Mouse (Mus musculus) cerebellum, adult 11 months (tissue): ENCODE data around the gene Tmem62.
"Not testable (repeated sequence)": the region's sequence is repeated elsewhere in the genome, so short reads cannot be mapped to it uniquely, and the experiment has no call there.

Source experiments
- DNase-seq: peaks from one replicate; pipeline ENCODE4 v3.0.0; 2022

Tmem62 gene

GRCm38 (mm10) chr2:120998863-120999262 lies 22.0 kb downstream of the Tmem62 start:
- DNase-seq, result no peak

- no peak for DNase-seq
These were observed 26.8 kb downstream of the Tmem62 start for GRCm38 (mm10) chr2:121003586-121003985.

DNA sequence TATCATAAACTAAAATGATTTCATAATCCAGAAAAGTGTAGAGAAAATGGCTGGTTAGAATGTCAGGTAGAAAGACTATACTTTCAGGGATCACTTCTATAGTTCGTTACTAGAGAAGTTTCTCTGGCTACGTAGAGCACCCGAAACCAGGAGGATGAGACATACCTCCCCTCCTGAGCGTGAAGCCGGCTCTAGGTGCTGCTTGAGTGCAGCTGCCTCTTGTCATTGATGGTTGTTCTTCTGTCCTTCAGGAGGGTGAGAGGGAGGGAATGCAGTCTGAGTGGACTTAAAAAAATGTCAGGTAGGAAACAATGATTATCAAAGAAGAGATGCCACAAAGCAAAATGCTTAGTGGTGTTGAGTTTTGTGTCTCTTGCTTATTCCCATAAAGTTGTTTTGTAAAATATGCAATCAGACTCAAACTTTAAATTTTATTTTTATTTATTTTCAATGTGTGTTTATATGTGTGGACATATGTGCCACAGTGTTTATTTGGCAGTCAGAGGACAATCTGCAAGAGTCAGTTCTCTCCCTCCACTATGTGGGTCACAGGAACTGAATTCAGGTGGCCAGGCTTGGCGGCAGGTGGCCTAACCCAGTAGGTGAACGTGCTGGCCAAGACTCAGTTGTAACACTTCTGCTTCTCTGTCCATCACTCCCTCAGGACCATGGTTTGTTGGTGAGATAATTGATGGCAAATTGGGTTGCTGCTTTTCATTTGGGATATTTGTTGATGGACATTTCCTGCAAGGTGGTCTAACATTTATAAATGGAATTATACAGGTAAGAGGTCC lies 27.4 kb downstream of the Tmem62 start:
- DNase-seq, result peak; percentile 81

DNA sequence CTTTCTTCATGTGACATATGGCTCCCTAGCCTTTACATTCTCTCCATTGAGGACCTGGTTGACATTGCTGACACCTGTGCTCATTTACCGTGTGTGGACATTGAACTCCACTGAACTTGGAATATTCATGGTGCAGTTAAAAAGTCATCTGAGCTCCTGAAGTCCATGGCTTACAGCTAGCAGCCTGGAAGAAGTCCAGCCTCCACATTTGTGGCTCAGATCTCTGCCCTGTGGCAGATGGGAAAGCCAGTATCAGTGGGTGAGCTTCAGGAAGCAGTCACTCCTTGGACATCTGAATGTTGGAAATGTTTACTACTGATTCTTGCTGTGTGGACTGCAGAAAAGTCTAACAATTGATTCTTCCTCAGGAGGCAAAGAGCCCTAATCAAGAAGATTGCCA lies 30.2 kb downstream of the Tmem62 start:
- DNase-seq, result peak; percentile 83

GRCm38 (mm10) chr2:121007925-121008663 lies 31.3 kb downstream of the Tmem62 start, which contains the start of gene Ccndbp1:
Ccndbp1 (plus strand) TSS chr2:121008403.
- peak; percentile 79 for DNase-seq

DNA sequence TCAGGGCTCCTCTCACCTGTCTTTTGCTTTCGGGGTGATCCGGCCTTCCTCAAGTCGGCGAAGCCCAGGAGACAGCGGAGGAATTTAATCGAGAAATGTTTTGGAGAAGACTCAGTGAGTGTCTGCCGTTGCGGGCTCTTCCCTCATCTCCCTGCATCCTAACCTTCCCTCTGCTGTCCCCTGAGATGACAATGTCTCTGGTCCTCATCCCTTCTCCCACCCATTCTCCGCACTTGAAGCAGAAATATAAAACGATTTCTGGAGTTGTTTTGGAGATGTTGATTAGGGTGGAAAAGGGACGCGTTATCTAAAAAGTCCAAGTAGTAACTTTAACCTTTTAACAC lies 31.8 kb downstream of the Tmem62 start:
- no peak for DNase-seq

DNA sequence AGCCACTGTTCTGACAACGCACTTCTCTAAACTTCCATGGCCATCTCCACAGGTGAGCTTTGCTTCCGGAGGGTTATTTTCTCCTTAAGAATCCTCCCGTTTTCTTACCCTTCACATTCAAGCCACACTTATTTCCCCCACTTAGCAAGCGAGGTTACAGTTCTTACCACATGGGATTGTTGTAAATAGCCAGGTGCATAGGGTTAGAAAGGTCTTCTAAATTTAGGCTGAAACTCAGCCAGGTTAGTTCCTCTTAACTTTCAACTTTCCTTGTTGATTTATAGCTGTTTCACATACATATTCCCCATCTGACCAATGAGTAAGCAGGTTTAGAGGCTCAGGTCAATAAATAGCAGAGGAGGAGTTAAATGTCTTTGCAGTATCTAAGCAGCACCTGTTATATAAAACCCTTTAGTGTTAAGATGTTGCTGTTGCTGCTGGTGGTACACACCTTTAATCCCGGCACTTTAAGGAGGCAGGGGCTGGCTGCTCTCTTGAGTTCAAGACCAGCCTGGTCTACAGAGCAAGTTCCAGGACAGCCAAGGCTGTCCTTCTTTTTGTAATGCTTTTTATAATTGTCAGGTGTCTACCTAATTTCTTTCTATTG lies 32.4 kb downstream of the Tmem62 start:
- DNase-seq, result no peak

DNA sequence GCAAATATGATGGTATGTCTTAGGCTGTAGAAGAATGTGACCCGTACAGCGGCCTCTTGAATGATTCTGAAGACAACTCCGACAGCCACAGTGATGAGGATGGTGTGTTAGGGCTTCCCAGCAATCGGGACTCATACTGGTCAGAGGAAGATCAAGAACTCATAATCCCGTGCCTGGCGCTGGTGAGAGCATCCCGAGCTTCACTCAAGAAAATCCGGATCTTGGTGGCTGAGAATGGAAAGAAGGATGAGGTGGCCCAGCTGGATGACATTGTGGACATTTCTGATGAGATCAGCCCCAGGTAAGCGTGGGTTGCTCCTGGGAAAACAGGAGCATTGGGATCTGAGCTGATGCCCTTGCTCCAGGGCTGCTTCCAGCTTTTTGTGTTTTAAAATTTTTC lies 35.9 kb downstream of the Tmem62 start:
- DNase-seq, result no peak

DNA sequence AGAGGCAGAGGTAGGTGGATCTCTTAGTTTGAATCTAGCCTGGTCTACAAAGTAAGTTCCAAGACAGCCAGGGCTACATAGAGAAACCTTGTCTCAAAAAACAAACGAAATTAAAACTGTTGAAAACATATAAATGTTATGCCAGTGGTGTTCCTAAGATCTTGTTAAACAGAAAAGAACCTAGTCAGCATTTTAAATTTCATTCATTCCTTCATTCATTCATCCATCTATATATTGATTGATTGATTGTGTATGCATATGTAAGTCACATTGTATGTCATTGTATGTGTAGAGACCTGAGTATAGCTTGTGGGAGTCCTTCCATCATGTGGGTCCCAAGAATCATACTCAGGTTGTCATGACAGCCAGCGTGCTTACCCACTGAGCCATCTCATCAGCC lies 38.7 kb downstream of the Tmem62 start:
- DNase-seq, result no peak

DNA sequence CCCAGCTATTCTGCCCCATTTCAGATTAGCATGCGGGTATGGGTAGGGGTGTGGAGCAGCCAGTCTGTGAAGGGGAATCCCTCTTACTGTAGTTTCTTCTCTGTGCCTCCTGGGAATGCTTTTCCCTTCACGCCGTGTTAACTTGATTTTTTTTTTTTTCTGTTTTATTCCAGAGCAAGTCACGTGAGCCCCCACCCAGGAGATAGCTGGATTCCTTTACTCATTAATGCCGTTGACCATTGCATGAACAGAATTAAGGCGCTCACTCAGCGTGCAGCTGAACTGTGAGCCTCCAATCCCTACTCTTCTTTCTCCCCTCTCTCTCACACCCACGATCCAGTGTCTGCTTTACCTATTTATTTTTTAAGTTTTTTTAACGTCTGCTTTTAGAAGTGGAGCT lies 39.4 kb downstream of the Tmem62 start:
- no peak for DNase-seq

DNA sequence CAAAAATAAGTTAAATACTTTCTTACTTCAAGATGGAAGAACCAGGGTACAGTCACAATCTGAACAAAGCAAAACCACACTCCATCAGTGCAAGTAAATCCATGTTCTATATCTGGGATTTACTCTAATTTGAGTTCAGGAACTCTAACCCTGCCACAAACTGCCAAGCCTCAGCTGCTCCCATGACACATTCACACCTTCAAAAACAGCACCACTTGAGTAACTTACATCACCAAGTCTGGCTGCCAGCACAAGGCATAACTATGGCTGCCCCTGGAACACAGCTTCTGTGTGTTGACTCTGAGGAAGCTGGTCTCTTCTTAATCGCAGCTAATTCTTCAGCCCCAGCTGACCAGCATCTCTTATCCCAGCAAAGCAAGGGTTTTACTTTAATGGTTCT lies 40.3 kb downstream of the Tmem62 start:
- DNase-seq, result no peak

DNA sequence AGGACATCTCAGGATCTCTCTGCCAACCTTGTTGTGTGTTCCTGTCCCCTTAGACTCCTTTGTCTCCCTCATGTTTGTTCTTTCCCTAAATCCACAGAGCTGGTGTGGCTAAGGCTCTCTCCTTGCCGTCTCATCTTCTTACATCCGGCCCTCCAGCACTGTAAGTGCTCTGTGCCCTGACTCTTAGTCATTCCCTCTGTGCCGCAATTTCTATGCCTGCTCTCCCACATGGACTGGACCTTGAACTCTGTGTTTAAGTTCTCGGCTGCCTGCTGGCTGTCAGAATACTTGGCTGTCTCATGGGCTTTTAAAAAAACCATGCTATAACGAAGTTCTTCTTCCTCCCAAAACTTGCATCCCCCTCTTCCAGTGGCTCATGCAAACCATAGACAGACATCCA lies 46.1 kb downstream of the Tmem62 start:
- no peak for DNase-seq

- DNase-seq, result no peak
These were observed 60.0 kb downstream of the Tmem62 start, which contains the start of gene Epb42 for GRCm38 (mm10) chr2:121036733-121037341. Epb42 (minus strand) TSS chr2:121037072.

DNA sequence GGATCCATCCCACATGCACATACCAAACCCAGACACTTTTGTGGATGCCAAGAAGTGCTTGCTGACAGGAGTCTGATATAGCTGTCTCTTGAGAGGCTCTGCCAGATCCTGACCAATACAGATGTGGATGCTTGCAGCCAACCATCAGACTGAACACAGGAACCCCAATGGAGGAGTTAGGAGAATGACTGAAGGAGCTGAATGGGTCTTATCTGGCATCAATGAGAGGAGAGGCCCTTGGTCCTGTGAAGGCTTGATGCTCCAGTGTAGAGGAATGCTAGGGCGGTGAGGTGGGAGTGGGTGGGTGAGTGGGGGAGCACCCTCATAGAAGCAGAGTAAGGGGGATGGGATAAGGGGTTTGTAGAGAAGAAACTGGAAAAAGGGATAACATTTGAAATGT lies 62.0 kb downstream of the Tmem62 start:
- not testable (repeated sequence) for DNase-seq

DNA sequence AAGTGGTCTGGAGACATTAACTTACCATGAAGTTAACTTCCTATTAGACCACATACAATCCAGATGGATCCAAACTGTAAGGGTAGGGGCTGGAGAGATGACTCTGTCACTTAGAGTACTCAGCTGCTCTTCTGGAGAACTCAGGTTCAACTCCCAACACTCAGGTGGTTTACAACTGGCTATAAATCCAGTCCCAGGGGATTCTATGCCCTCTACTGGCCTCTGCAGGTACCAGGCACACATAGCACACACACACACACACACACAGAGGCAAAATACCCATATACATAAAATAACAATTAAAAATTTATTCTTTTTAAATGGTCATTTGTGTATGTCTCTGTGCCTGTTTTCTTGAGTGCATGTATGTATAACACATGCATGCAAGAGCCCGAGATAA lies 62.6 kb downstream of the Tmem62 start:
- DNase-seq, result no peak

DNA sequence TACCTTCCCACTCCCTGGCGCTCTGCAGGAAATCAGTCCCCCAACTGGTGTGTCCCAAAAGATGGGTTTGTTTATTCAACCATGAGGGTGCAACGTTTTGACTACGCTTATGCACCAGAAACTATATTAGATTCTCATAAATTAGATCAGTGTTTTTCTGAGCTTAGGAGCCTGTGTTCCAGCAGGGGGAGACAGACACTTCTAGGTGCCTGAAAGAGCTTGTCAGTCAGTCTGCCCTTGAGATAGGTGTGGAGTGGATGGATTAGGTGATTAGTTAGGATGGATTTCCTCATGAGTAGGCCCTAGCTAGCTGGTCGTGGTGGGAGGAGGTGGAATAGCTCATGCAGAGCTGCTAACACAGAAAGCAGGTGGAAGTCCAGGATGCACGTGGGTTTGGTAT lies 64.3 kb downstream of the Tmem62 start:
- DNase-seq, result peak; percentile 32

GRCm38 (mm10) chr2:121045653-121046052 lies 68.8 kb downstream of the Tmem62 start:
- no peak for DNase-seq

DNA sequence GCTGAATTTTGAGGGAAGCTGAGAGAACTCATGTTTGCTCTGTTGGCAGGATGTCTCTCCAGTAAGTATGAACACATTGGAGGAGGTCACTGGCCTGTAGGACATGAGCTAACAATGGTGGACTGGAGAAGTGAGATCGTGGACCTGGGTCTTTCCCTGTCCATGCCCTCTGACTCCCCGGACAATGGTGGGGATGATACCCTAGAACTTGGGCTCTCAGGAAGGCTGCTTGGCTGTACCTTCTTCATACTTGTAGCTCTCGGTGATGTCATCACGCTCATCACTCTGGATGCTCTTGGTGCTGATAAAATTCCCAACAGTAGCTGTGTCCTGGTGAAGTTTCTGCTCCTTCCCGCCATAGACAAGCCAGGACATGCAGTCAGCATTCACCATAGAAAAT lies 75.4 kb downstream of the Tmem62 start:
- no peak for DNase-seq

DNA sequence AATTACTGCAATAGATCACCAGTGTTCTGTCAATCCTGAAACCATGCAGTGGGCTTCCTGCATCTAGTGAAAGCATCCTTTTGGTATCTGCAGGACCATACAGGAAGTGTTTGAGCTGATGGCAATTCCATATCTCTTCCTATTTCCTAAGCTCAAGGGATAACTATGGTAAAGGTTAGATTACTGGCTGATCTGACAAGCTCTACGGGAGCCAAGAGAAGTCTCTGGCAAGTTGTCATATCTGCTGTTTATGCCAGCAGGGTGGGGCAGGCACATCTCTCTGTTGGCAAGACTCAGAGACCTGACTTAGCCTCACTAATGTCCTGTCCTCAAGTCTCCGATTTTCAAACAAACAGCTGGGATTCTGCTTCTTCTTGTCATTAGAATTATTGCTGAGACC lies 77.2 kb downstream of the Tmem62 start:
- DNase-seq, result peak; percentile 17

DNA sequence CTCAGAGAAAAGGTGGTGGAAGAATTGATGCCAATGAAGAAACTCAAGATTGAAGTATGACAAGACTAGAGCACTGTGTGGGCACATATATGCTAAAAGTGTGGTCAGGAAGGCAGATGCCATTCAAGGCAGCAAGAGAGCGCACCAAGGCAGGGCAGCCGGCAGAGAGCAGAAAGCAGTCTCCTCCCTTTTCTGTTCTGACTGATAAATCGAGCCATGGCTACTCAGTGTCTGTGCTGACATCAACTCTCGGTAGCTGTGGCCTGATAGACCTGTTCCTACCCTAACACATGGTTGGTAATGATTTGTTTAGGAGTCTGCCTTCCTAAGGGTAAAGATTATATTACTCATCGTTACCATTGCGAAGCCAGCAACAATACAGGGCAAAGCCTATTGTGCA lies 79.1 kb downstream of the Tmem62 start:
- DNase-seq, result no peak
